Mouse (Mus musculus): ENCODE data around the gene Tmem253. TPM values are rescaled to one million over a fixed set of nuclear protein-coding genes. Genes with fewer than 3 reads are reported as not detected.

Gene Tmem253
- total RNA-seq, 2 experiments from 2014 or later: 1.1 to 2.8 TPM

GRCm38 (mm10) chr14:52006241-52006640 is 9.2 kb upstream of the Tmem253 start:
- DNase-seq (ENCODE audit: low spot score in 2 of 2): peak in 1 of 2 experiments; percentile 22

GRCm38 (mm10) chr14:52006771-52007170 is 8.7 kb upstream of the Tmem253 start:
- DNase-seq (ENCODE audit: low spot score in 2 of 2): peak in 1 of 2 experiments; percentile 13

GRCm38 (mm10) chr14:52008321-52009203 is 6.9 kb upstream of the Tmem253 start:
- peak; percentile 84 to 89 for DNase-seq (ENCODE audit: low spot score in 2 of 2)

GRCm38 (mm10) chr14:52009361-52009760 is 6.1 kb upstream of the Tmem253 start:
- DNase-seq (ENCODE audit: low spot score in 2 of 2): no peak

- DNase-seq (ENCODE audit: low spot score in 2 of 2): no peak
These were observed 5.6 kb upstream of the Tmem253 start for GRCm38 (mm10) chr14:52009841-52010240.

GRCm38 (mm10) chr14:52010446-52011111 is 4.9 kb upstream of the Tmem253 start:
- DNase-seq (ENCODE audit: low spot score in 2 of 2): no peak

- DNase-seq (ENCODE audit: low spot score in 2 of 2): no peak
These were observed 3.8 kb upstream of the Tmem253 start for GRCm38 (mm10) chr14:52011683-52012082.

- no peak for DNase-seq (ENCODE audit: low spot score in 2 of 2)
These were observed 3.4 kb upstream of the Tmem253 start for GRCm38 (mm10) chr14:52012085-52012484.

- DNase-seq (ENCODE audit: low spot score in 2 of 2): no peak
These were observed 2.9 kb upstream of the Tmem253 start for GRCm38 (mm10) chr14:52012553-52012952.

- no peak for DNase-seq (ENCODE audit: low spot score in 2 of 2)
These were observed 2.3 kb upstream of the Tmem253 start for GRCm38 (mm10) chr14:52013021-52013610.

- peak in 1 of 2 experiments; percentile 29 for DNase-seq (ENCODE audit: low spot score in 2 of 2)
These were observed 1.7 kb upstream of the Tmem253 start for GRCm38 (mm10) chr14:52013771-52014219.

GRCm38 (mm10) chr14:52014271-52014760 is 1.1 kb upstream of the Tmem253 start:
- peak in 1 of 2 experiments; percentile 33 for DNase-seq (ENCODE audit: low spot score in 2 of 2)

- peak in 1 of 2 experiments; percentile 65 for DNase-seq (ENCODE audit: low spot score in 2 of 2)
These were observed 622 bp upstream of the Tmem253 start for GRCm38 (mm10) chr14:52014761-52015311.

- DNase-seq (ENCODE audit: low spot score in 2 of 2): no peak
These were observed 1.4 kb downstream of the Tmem253 start for GRCm38 (mm10) chr14:52016625-52017405.

GRCm38 (mm10) chr14:52017662-52018061 is 2.2 kb downstream of the Tmem253 start:
- DNase-seq (ENCODE audit: low spot score in 2 of 2): no peak

- no peak for DNase-seq (ENCODE audit: low spot score in 2 of 2)
These were observed 3.0 kb downstream of the Tmem253 start for GRCm38 (mm10) chr14:52018248-52019050.

- no peak for DNase-seq (ENCODE audit: low spot score in 2 of 2)
These were observed 3.7 kb downstream of the Tmem253 start for GRCm38 (mm10) chr14:52019051-52019589.

GRCm38 (mm10) chr14:52019590-52020340 is 4.3 kb downstream of the Tmem253 start:
- DNase-seq (ENCODE audit: low spot score in 2 of 2): peak; percentile 96 to 99
